Mouse (Mus musculus): Measurements from ENCODE around the gene Ccdc134.
"Not testable (repeated sequence)": the region's sequence is repeated elsewhere in the genome, so short reads cannot be mapped to it uniquely, and the experiment has no call there.

Gene Ccdc134

DNA sequence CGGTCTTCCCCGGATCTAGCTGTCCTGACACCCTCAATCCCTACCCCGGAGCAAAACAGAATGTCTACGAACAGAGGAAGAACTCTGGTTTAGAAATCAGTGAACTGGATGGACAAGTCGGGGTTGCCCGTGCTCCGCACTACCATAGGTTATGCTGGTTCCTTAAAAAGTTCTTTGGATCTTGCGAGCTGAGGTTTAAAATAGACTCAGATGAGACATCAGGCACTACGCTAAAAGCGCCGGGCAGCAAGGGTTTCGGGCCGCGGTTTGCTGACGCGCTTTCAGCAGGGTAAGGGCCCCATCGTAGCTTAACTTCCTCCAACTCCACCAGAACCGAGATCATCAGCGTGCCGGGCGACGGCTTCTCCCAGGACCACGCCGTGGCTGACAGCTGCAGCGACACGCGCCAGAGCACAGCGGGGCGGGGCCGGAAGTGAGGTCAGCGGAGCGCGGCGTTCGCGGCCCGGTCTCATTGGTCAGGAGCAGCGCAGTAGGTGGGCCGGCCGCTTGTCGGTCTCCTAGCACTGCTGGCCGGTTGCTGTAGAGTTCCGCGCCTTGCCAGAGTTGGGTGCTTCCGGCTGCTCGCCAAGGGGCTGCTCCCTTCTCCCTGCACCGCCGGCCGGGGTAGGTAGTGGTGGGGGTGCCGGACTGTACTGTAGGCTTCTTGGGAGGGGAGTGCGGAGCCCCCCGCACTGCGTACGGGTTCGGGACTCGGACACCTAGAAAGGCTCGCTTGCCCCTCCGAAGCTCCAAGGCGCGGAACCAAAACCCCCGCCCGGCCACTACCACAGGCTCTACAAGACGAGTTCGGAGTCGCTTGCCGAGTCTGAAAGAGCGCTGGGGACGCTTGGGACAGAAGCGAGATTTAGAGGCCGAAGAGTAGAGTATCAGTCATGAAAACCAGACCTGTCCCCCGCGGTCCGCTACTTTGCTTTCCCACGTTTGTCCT, at the start of gene Ccdc134:
Gene Ccdc134, plus strand, starts transcription at position 497 of the 949 bp plus-strand sequence.
- DNase-seq (ENCODE audit: low spot score): peak; percentile 97

DNA sequence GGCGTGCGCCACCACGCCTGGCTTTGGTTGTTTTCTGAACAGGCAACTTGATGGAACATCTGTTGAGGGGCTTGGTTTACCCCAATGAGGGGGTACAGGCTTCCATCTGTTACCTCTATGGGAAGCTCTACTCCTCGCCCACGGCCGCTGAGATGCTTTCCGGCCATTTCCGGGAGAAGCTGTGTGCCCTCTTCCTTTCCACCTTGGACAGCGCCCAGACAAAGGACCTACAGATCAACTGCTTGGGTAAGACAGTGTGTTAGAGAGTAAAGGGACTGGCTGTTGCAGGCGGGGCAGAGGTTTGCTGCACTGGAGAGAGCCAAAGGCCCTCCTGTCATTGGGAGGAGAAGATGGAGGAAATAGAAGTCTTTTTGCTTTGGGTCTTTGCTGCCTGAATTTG, 47.8 kb upstream of the Ccdc134 start:
- DNase-seq (ENCODE audit: low spot score): no peak

GRCm38 (mm10) chr15:82081161-82081560, 46.6 kb upstream of the Ccdc134 start:
- DNase-seq (ENCODE audit: low spot score): no peak

DNA sequence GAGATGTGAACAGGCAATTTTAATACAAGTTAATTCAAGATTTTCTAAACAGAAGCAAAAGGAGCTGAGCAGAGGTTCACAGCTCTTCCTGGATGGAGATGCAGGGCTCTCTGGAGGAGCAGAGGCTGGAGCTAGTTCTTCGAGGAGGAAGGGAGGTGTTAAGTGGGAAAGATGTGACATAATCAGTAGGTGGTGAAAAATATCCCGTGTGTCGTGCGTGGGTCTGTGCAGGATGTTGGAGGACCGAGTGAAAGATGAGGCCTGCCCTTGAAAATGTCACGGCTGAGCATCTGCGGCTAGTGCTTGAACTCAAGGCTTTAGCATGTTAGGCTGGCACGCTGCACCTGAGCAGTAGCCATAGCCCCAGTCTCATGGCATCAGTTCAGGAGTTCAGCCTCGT, 42.1 kb upstream of the Ccdc134 start:
- no peak for DNase-seq (ENCODE audit: low spot score)

GRCm38 (mm10) chr15:82086131-82086530, 41.6 kb upstream of the Ccdc134 start:
- DNase-seq (ENCODE audit: low spot score): no peak

- no peak for DNase-seq (ENCODE audit: low spot score)
Measured at GRCm38 (mm10) chr15:82087266-82087665, 40.5 kb upstream of the Ccdc134 start.

GRCm38 (mm10) chr15:82091061-82091460, 36.7 kb upstream of the Ccdc134 start:
- DNase-seq (ENCODE audit: low spot score): no peak

GRCm38 (mm10) chr15:82106953-82107555, 20.7 kb upstream of the Ccdc134 start:
- peak; percentile 62 for DNase-seq (ENCODE audit: low spot score)

DNA sequence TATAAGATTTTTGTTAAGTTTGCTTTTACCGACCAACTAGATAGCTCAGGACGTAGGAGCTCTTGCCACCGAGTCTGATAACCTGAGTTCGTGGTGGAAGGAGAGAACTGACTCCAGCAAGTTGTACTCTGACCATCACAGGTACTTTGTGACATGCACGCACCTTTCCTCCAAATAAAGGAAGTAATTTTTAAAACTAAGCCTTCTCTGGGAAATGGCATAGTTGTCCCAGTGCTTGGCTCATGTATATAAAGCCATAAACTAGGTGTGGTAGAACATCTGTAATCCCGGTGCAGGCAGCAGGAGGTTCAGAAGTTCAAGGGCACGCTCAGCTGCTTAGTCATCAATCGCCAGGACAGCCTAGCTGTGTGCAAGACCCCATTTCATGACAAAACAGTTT, 7.2 kb upstream of the Ccdc134 start:
- DNase-seq (ENCODE audit: low spot score): no peak

- not testable (repeated sequence) for DNase-seq (ENCODE audit: low spot score)
Measured at GRCm38 (mm10) chr15:82126690-82127089, 1.0 kb upstream of the Ccdc134 start.

DNA sequence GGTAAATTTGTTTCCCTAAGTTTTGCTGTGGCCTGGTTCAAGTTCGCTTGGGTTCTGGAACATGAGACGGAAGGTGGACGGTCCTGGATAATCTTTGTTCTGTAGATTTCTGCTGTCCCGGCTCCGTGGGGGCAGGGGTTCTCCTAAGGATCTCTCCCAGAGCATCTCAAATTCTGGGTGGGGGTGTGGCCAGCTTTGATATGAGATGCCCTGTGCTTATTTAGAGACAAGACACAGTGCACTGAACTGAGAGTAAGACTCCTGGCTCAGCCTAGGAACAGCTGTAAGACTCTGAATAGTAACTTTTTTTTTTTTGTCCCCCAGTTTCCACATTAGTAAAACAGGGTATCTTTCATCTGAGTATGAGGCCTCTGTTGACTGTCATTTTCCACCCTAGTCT, 676 bp downstream of the Ccdc134 start:
- no peak for DNase-seq (ENCODE audit: low spot score)

DNA sequence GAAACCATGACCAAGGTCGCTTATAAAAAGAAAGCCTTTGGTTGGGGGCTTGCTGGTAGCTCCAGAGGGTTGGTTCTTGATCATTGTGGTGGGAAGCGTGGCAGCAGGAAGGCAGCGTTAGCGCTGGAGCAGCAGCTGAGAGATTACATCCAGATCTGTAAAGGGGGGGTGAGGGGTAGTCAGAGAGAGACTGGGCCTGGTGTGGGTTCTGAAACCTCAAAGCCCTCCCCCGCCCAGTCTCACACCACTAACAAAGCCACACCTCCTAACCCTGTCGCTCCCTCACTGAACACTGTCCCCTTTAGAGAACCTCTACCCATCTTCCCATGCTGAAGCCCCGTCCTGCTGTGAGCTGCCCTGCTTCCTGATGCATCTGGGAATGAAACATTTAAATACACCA, 2.9 kb downstream of the Ccdc134 start:
- DNase-seq (ENCODE audit: low spot score): no peak

GRCm38 (mm10) chr15:82135372-82135771, 7.7 kb downstream of the Ccdc134 start:
- DNase-seq (ENCODE audit: low spot score): no peak

DNA sequence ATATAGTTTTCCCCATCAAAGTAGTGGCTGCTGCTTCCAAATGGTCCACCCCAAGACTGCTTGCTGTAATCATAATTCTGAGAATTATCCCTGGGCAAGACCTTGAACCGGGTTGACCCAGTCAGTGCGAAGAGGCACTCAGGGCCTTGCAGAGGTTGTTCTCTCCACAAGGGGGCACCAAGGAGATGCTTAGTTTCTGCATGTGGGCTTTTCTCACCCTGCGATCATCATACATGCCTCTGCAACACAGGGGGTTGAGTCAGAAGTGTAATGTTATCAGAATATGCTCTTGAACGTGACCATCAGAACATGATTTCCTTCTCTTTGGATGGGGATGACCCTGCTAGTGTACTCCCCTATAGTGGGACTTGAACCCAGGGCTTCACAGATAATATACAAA, 10.8 kb downstream of the Ccdc134 start:
- DNase-seq (ENCODE audit: low spot score): peak; percentile 61

GRCm38 (mm10) chr15:82139196-82139595, 11.5 kb downstream of the Ccdc134 start:
- no peak for DNase-seq (ENCODE audit: low spot score)

DNA sequence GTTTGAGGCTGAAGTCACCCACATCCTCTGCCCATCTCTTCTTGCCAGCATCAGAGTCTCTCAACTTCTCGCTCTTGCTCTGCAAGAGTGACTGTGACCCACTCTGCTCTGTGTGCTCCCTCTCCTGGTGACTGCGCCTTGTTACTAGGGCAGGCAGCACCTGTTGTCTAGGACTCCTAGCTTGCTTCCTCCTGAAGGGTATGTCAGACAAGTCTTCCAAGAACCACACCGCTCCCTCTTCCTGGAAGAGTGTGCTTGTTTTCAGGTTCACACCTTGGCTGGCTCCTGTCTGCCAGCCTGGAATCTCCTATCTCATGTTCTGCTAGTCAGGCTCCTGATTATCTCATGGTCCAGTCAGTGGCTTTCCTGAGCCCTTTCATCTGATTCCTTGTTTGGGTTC, 12.6 kb downstream of the Ccdc134 start:
- no peak for DNase-seq (ENCODE audit: low spot score)

DNA sequence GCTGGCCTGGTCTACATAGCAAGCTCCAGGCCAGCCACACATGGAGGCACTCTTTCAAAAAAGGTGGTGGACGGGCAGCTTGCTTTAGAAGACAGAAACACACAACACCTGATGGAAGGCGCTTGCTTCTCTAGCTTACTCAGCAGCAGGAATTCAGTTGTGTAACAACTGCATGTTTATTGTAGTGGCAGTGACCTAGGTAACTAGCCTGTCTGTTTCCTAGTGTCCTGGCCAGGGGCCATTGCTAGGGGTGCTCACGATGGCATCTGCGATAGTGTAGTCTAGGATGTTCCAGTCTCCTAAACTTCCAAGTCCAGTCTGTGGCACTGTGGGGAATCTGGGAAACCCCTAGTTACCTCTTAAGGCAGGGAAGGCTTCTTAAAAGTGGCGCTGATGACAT, 16.4 kb downstream of the Ccdc134 start:
- DNase-seq (ENCODE audit: low spot score): no peak

- no peak for DNase-seq (ENCODE audit: low spot score)
Measured at GRCm38 (mm10) chr15:82145408-82145807, 17.7 kb downstream of the Ccdc134 start.

GRCm38 (mm10) chr15:82145851-82146769, 18.4 kb downstream of the Ccdc134 start:
- DNase-seq (ENCODE audit: low spot score): no peak

DNA sequence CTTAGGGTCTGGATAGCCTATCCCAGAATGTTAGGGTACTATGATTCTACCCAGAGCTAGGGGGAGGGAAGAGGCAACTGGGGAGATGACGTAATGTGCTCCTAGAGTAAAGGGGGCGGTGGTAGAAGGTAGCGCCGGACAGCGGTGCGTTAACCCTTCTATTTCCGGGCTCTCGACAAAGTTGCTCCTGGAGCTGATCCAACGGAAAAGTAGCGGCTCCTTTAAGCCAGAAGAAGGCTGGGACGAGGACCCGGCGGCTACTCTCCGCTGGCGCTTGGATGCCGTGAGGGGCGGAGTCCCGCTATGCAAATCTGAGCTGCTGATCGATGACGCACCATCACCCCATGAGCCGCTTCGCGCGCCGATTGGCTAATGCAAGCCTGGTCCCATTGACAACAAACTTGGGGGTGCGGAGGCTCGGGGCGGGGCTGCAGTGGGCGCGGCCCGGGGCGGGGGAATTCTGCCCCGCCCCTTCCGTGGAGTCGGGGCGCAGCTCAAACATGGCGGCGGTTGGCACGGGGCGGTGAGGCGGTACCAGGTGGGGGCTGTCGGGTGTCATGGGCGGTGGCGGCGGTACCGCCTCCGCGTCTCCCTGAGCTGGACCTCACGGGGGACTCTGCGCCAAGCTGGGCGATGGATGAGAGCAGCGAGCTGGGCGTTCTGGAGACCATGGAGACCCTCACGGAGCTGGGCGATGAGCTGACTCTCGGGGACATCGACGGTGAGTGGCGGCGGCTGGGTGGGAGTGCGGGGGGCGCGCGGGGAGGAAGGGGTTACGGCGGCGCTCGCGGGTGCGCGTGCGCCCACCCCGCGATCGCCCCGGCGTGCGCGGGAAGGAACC, 19.3 kb downstream of the Ccdc134 start, which contains the start of gene Srebf2:
Gene Srebf2, plus strand, starts transcription at position 412 of the 841 bp plus-strand sequence.
- DNase-seq (ENCODE audit: low spot score): peak; percentile 93

GRCm38 (mm10) chr15:82147611-82148111, 19.9 kb downstream of the Ccdc134 start:
- DNase-seq (ENCODE audit: low spot score): peak; percentile 46

Data from urinary bladder, postnatal 25 days (tissue).